Mouse (Mus musculus) urinary bladder, postnatal 10 days (tissue): ENCODE measurements at regions not wholly inside any gene's neighbourhood (a gene's known extent, or its start where the extent isn't known, plus 50 kb on each side); places are given as distances from the start of the nearest gene placed in this dataset.
"Not testable (repeated sequence)": the region's sequence is repeated elsewhere in the genome, so short reads cannot be mapped to it uniquely, and the experiment has no call there.

Experiments used
- DNase-seq: peaks from one replicate; pipeline ENCODE4 v3.0.0; 2022; ENCODE audit warnings: low spot score

- no peak for DNase-seq
Observed at GRCm38 (mm10) chr12:45287759-45288158, 213.2 kb upstream of the Stxbp6 start.

- no peak for DNase-seq
Observed at GRCm38 (mm10) chr12:45256309-45256708, 181.8 kb upstream of the Stxbp6 start.

GRCm38 (mm10) chr12:45211131-45211530, 136.6 kb upstream of the Stxbp6 start:
- DNase-seq, result no peak

GRCm38 (mm10) chr12:45195304-45195920, 120.9 kb upstream of the Stxbp6 start:
- DNase-seq, result no peak

GRCm38 (mm10) chr12:45187149-45187548, 112.6 kb upstream of the Stxbp6 start:
- no peak for DNase-seq

- no peak for DNase-seq
Observed at GRCm38 (mm10) chr12:45184510-45184909, 110.0 kb upstream of the Stxbp6 start.

GRCm38 (mm10) chr12:45177454-45177853, 102.9 kb upstream of the Stxbp6 start:
- no peak for DNase-seq

GRCm38 (mm10) chr12:45175259-45175658, 100.8 kb upstream of the Stxbp6 start:
- not testable (repeated sequence) for DNase-seq

- DNase-seq, result peak; percentile 23
Observed at GRCm38 (mm10) chr12:45171927-45172642, 97.6 kb upstream of the Stxbp6 start.

GRCm38 (mm10) chr12:45162011-45162410, 87.5 kb upstream of the Stxbp6 start:
- DNase-seq, result no peak

GRCm38 (mm10) chr12:45161581-45161980, 87.1 kb upstream of the Stxbp6 start:
- DNase-seq, result not testable (repeated sequence)

- DNase-seq, result no peak
Observed at GRCm38 (mm10) chr12:45158986-45159385, 84.5 kb upstream of the Stxbp6 start.

GRCm38 (mm10) chr12:45137438-45138018, 63.0 kb upstream of the Stxbp6 start:
- no peak for DNase-seq

- no peak for DNase-seq
Observed at GRCm38 (mm10) chr12:45133415-45133814, 58.9 kb upstream of the Stxbp6 start.

GRCm38 (mm10) chr12:45131139-45131538, 56.6 kb upstream of the Stxbp6 start:
- DNase-seq, result no peak

GRCm38 (mm10) chr12:45125866-45126265, 51.4 kb upstream of the Stxbp6 start:
- no peak for DNase-seq
